Mouse (Mus musculus): ENCODE results near the gene Rplp0. TPM values are rescaled to one million over a fixed set of nuclear protein-coding genes. Genes with fewer than 3 reads are reported as not detected.

The Rplp0 gene
- polyA plus RNA-seq, 1 experiment from 2014 or later: 903 TPM

Small RNA genes within 50 kb of the gene (microRNA-seq; reads per million reads assigned to microRNA genes)
- gene Mir7029: not detected

Other genes with a start within 250 kb of the Rplp0 start
- gene Srsf9, start 232.3 kb upstream of the Rplp0 start, polyA plus RNA-seq (2014; fragmentation: Nextera tagmentation; extraction: Ambion mirVana): 123 and 140 TPM in 2 replicates
- gene Gatc, start 218.3 kb upstream of the Rplp0 start, polyA plus RNA-seq (2014; fragmentation: Nextera tagmentation; extraction: Ambion mirVana): 45.4 and 53.5 TPM in 2 replicates
- gene Triap1, start 218.2 kb upstream of the Rplp0 start, polyA plus RNA-seq (2014; fragmentation: Nextera tagmentation; extraction: Ambion mirVana): 54.5 and 59.2 TPM in 2 replicates
- gene Cox6a1, start 210.5 kb upstream of the Rplp0 start, polyA plus RNA-seq (2014; fragmentation: Nextera tagmentation; extraction: Ambion mirVana): 1,051 and 1,284 TPM in 2 replicates
- gene Msi1, start 129.9 kb upstream of the Rplp0 start, polyA plus RNA-seq (2014; fragmentation: Nextera tagmentation; extraction: Ambion mirVana): 55.1 and 55.4 TPM in 2 replicates
- gene Pla2g1b, start 93.2 kb upstream of the Rplp0 start, polyA plus RNA-seq (2014; fragmentation: Nextera tagmentation; extraction: Ambion mirVana): 0.58 TPM in 1 of 2 replicates, not detected in the other
- 26.0 and 32.6 TPM in 2 replicates for gene Sirt4, start 74.7 kb upstream of the Rplp0 start, polyA plus RNA-seq (2014; fragmentation: Nextera tagmentation; extraction: Ambion mirVana)
- 8.5 and 11.1 TPM in 2 replicates for gene Pxn, start 52.8 kb upstream of the Rplp0 start, polyA plus RNA-seq (2014; fragmentation: Nextera tagmentation; extraction: Ambion mirVana)
- 41.9 and 45.2 TPM in 2 replicates for gene Gcn1l1, start 5.8 kb downstream of the Rplp0 start, polyA plus RNA-seq (2014; fragmentation: Nextera tagmentation; extraction: Ambion mirVana)
- 22.0 and 23.4 TPM in 2 replicates for gene Rab35, start 72.4 kb downstream of the Rplp0 start, polyA plus RNA-seq (2014; fragmentation: Nextera tagmentation; extraction: Ambion mirVana)
- 34.7 and 42.5 TPM in 2 replicates for gene Bicdl1, start 172.2 kb downstream of the Rplp0 start, polyA plus RNA-seq (2014; fragmentation: Nextera tagmentation; extraction: Ambion mirVana)

Measured in neural tube, embryonic 14.5 days (tissue).